Mouse (Mus musculus) liver, embryonic 13.5 days (tissue): ENCODE results near the gene Serpinb6a. TPM values are rescaled to one million over a fixed set of nuclear protein-coding genes. Genes with fewer than 3 reads are reported as not detected.
A peak's percentile ranks its signal among the peaks of the same experiment; 100 is the strongest.

Source experiments
- ATAC-seq: fragments of 200-750 bp; cut with Nextera tagmentation; 2 replicates; pipeline ENCODE4 v1.8.0; 2017; ENCODE audit warnings: low read depth, mild to moderate bottlenecking, moderate number of reproducible peaks, moderate library complexity
- DNase-seq: peaks from one replicate; pipeline ENCODE4 v3.0.0; 2022
- H3K27ac ChIP-seq: fragments of 300-500 bp; sonication (generic); 2 replicates; pipeline ENCODE4 v1.5.1; 2015; ENCODE audit warnings: moderate library complexity, mild to moderate bottlenecking, inconsistent platforms
- H3K27me3 ChIP-seq: fragments of 300-500 bp; sonication (generic); 2 replicates; pipeline ENCODE4 v1.6.1; 2015; ENCODE audit warnings: mild to moderate bottlenecking, inconsistent platforms
- H3K36me3 ChIP-seq: fragments of 300-500 bp; sonication (generic); 2 replicates; pipeline ENCODE4 v1.6.1; 2015; ENCODE audit warnings: mild to moderate bottlenecking, inconsistent platforms
- H3K4me1 ChIP-seq: fragments of 300-500 bp; sonication (generic); replicated peaks from 2 replicates; pipeline ENCODE4 v1.6.1; 2015; ENCODE audit warnings: inconsistent platforms
- H3K4me2 ChIP-seq: fragments of 300-500 bp; sonication (generic); 2 replicates; pipeline ENCODE4 v1.6.1; 2015; ENCODE audit warnings: inconsistent platforms, mild to moderate bottlenecking, moderate library complexity
- H3K4me3 ChIP-seq: fragments of 300-500 bp; sonication (generic); replicated peaks from 2 replicates; pipeline ENCODE4 v1.5.1; 2015; ENCODE audit warnings: mild to moderate bottlenecking, inconsistent platforms
- H3K9ac ChIP-seq: fragments of 300-500 bp; sonication (generic); 2 replicates; pipeline ENCODE4 v1.6.1; 2015; ENCODE audit warnings: mild to moderate bottlenecking, inconsistent platforms
- H3K9me3 ChIP-seq: fragments of 300-500 bp; sonication (generic); replicated peaks from 2 replicates; pipeline ENCODE4 v1.6.1; 2016; ENCODE audit warnings: inconsistent platforms
- WGBS: fragments of 180-500 bp; shearing (Covaris S2); methylation state at CpG from one replicate; pipeline ENCODE4 v1.1.7; 2015; ENCODE audit not compliant: insufficient replicate concordance; 5-methylcytosine and 5-hydroxymethylcytosine counted together
- polyA plus RNA-seq: library from polyadenylated mRNA; unstranded; fragments of >200 nt; fragmentation: Nextera tagmentation; extraction: Ambion mirVana; gene quantifications from 2 replicates; pipeline ENCODE4 v1.2.1, GENCODE M21; 2015

Gene Serpinb6a
- polyA plus RNA-seq, 1 experiment from 2014 or later: 14.2 TPM

DNA sequence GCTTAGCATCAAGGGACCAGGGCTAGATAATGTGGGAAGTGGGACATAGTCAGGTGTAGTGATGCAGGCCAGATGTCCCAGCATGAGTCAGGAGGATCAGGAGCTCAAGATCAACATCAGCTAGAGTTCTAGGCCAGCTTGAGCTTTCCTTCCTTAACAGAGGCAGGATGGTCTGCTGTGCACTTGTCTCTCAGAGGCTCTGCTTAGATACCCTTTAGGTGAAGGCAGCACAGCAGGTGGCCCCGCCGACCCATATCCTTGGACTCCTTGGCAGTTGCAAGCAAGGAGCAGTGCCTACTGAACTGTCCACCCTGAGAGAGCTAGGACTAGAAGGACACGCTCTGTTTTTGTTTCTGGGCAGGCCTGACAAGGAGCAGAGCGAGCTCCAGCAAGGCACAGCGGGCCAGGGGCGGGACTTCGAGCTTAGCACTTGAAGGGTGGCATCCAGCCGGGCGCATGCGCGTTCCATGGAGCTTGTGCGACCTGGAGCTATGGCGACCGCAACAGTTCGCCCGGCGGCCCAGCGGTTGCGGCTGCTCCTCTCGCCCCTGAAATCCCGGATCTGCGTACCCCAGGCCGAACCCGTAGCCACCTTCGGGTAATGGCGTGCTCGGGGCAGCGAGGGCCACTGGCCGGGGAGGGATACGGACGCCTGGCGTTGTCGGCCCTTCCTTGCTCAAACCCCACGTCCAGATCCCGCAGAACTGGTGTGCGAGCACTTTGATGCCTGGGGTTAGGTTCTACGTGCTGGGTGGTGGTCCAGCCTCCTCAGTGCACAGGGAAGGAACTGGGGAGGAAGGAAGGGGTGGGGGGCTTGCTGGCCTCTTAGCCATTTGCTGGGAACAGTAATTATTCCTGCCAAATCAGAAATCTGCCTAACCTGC, 34.8 kb upstream of the Serpinb6a start, which contains the start of gene Bphl:
TSS of gene Bphl (plus strand) at position 426 of the 884 bp plus-strand sequence.
- WGBS: under 1% methylated on average over 37 of the region's 37 CpGs
- H3K4me1 ChIP-seq: peaks cover 17% of the 10 kb centered on the region
- peak within 1 kb of the TSS; percentile 85 for H3K4me2 ChIP-seq
- DNase-seq (peak; percentile 86), ATAC-seq (peak; percentile 90)
- peak within 1 kb of the TSS; percentile 88 for H3K9ac ChIP-seq
- H3K27ac ChIP-seq: peak within 1 kb of the TSS; percentile 54
- H3K9me3 ChIP-seq: no peaks in the 10 kb centered on the region
- no peaks in the 10 kb centered on the region for H3K27me3 ChIP-seq
- H3K36me3 ChIP-seq: peaks cover 16% of the 10 kb centered on the region
- H3K4me3 ChIP-seq: peak within 1 kb of the TSS; percentile 79

DNA sequence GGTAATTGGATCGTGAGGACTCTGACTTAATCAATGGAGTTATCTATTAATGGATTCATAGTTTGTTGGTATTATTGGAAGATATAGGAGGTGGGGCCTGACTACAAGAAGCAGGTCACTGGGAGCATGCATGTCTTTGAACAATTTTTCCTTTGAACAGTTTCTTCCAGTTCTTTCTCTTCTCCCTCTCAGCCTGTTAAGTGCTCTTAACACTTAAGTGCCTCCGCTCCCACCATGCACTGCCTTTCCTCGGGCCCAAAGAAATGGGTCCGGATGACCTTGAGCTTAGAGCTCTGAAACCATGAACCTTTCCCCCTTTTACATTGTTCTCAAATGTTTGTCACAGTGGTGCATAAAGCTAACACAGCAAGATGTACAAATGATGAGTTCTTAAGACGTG, 34.1 kb upstream of the Serpinb6a start:
- Histone ChIP-seq H3K4me3 (no peak overlapping the region), H3K9me3 (no peaks in the 10 kb centered on the region), H3K27ac (0 out of 2 replicates have a peak overlapping the region, but pooled peaks have one; percentile 38), H3K4me2 (0 out of 2 replicates have a peak overlapping the region, but pooled peaks have one; percentile 85), H3K27me3 (no peaks in the 10 kb centered on the region), H3K36me3 (peaks cover 22% of the 10 kb centered on the region), H3K4me1 (peaks cover 17% of the 10 kb centered on the region), H3K9ac (no peak overlapping the region; the same call in 1 of the 2 replicates)
- WGBS: 84% methylated on average over 5 of the region's 5 CpGs
- no peak for DNase-seq
- ATAC-seq: no peak

DNA sequence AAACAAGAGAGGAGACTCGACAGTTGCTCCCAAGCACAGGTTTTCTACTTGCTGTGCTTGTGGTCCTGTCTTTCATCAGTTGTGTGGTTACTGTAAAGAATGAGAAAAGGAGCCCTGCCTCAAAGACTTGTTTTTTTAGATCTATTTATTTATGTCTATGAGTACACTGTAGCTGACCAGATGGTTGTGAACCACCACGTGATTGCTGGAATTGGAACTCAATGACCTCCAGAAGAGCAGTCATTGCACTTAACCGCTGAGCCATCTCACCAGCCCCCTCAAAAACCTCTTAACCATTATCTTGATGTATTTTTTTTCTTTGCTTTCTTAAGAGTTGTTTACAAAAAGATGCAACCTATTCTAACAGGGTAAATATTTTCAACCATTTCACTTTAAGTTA, 32.8 kb upstream of the Serpinb6a start:
- DNase-seq: no peak
- WGBS: 75% methylated on average over 3 of the region's 3 CpGs
- Histone ChIP-seq H3K9ac (no peak overlapping the region), H3K27ac (no peak overlapping the region), H3K27me3 (no peaks in the 10 kb centered on the region), H3K4me2 (no peak overlapping the region), H3K9me3 (no peaks in the 10 kb centered on the region), H3K4me3 (no peak overlapping the region), H3K36me3 (peaks cover 33% of the 10 kb centered on the region), H3K4me1 (peaks cover 24% of the 10 kb centered on the region)
- ATAC-seq: no peak

DNA sequence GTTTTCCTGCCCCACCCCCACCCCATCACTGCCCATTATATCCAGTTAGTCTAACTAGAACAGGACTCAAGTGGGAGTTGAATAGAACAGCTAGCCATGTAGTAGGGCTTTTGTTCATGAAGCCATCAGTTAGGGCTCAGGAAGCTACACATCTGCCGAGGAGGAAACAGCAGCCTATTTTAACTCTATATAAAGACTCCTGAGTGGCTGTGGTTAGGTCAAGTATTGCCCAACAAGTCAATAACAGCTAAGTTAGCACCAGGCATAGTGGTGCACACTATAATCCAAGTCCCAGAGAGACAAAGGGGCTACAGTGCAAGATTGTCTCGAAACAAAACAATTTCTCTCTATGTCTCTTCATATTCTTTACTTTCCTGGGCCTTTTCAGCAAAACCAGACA, 29.4 kb upstream of the Serpinb6a start:
- DNase-seq: no peak
- Histone ChIP-seq H3K4me3 (no peak overlapping the region), H3K27ac (no peak overlapping the region), H3K27me3 (no peaks in the 10 kb centered on the region), H3K9me3 (no peaks in the 10 kb centered on the region), H3K36me3 (peaks cover 60% of the 10 kb centered on the region), H3K9ac (no peak overlapping the region), H3K4me2 (no peak overlapping the region), H3K4me1 (peaks cover 13% of the 10 kb centered on the region)
- peak; percentile 55; the same call in 1 of the 2 replicates for ATAC-seq
- 38% methylated on average over 2 of the region's 2 CpGs for WGBS

DNA sequence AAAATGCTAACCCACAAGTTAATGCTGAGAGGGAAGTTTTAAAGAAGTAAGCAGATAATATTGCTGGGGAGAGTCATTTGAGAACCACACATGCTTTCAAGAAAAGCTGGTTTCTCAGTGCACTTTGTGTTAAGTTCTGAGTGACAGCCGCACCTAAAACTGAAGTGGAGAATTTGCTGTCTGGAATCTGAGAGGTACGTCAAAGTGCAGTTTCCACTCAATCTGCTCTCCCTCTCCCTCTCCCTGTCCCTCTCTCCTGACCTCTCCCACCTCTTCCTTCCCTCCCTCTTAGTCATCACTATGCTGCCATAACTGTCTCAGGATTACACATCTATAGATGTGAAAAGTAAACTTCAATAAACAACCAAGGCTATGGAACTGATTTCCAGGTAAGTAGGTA, 19.4 kb upstream of the Serpinb6a start:
- Histone ChIP-seq H3K9ac (no peak overlapping the region), H3K4me1 (no peaks in the 10 kb centered on the region), H3K36me3 (peaks cover 65% of the 10 kb centered on the region), H3K27ac (no peak overlapping the region), H3K4me3 (no peak overlapping the region), H3K4me2 (no peak overlapping the region), H3K27me3 (no peaks in the 10 kb centered on the region), H3K9me3 (no peaks in the 10 kb centered on the region)
- no peak for DNase-seq
- WGBS: 76% methylated on average over 2 of the region's 2 CpGs
- no peak for ATAC-seq

GRCm38 (mm10) chr13:34018521-34018920, 15.9 kb upstream of the Serpinb6a start:
- Histone ChIP-seq H3K4me2 (no peak overlapping the region), H3K9me3 (no peaks in the 10 kb centered on the region), H3K4me1 (no peaks in the 10 kb centered on the region), H3K27ac (no peak overlapping the region), H3K4me3 (no peak overlapping the region), H3K36me3 (peaks cover 90% of the 10 kb centered on the region), H3K27me3 (no peaks in the 10 kb centered on the region), H3K9ac (no peak overlapping the region)
- 83% methylated on average over 1 of the region's 1 CpGs for WGBS
- ATAC-seq (no peak), DNase-seq (no peak)

DNA sequence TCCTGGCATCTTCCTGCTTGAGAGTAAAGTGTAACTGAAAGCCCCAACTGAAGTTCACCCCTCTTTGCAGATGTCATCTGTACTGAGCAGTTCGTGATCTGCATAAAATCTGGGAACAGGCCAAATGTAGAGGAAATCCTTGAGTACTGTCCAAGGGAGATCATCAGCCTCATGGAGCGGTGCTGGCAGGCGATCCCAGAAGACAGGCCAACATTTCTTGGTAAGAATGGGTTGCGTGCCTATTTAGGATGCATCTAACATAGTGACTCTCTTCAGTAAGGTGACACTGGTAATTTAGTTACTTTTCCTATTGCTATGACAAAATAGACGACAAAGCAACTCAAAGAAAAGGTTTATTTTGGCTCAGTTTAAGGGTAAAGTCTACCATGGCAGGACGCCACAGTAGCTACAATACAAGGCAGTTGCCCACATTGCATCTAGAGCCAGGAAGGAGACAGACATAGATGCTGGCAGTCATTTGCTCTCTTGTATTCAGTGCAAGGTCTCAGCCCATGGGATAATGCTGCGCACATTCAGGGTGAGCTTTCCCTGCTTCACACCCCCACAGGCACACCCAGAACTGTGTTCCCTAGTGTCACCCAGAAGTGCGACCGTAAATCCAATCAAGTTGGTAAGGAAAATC, 14.5 kb upstream of the Serpinb6a start:
- no peaks in the 10 kb centered on the region for H3K4me1 ChIP-seq
- H3K9ac ChIP-seq: no peak overlapping the region
- H3K4me3 ChIP-seq: no peak overlapping the region
- WGBS: 84% methylated on average over 9 of the region's 9 CpGs
- H3K27ac ChIP-seq: no peak overlapping the region
- H3K9me3 ChIP-seq: no peaks in the 10 kb centered on the region
- H3K36me3 ChIP-seq: peaks cover 87% of the 10 kb centered on the region
- no peak for DNase-seq
- ATAC-seq: no peak
- no peaks in the 10 kb centered on the region for H3K27me3 ChIP-seq
- no peak overlapping the region for H3K4me2 ChIP-seq

- no peak for ATAC-seq
- WGBS: 53% methylated on average over 2 of the region's 2 CpGs
- Histone ChIP-seq H3K4me2 (no peak overlapping the region), H3K4me1 (peaks cover 22% of the 10 kb centered on the region), H3K9ac (no peak overlapping the region), H3K27me3 (no peaks in the 10 kb centered on the region), H3K27ac (no peak overlapping the region), H3K4me3 (no peak overlapping the region), H3K9me3 (no peaks in the 10 kb centered on the region), H3K36me3 (peaks cover 27% of the 10 kb centered on the region)
- no peak for DNase-seq
These were observed 4.6 kb upstream of the Serpinb6a start for GRCm38 (mm10) chr13:34007234-34007633.

- Histone ChIP-seq H3K4me1 (peaks cover 28% of the 10 kb centered on the region), H3K9ac (peak overlapping the region; percentile 87), H3K27me3 (no peaks in the 10 kb centered on the region), H3K4me2 (peak overlapping the region; percentile 87), H3K9me3 (no peaks in the 10 kb centered on the region), H3K4me3 (peak overlapping the region; percentile 91), H3K27ac (peak overlapping the region; percentile 86), H3K36me3 (no peaks in the 10 kb centered on the region; the same call in 1 of the 2 replicates)
- ATAC-seq (0 out of 2 replicates have a peak, but pooled peaks have one; percentile 3), DNase-seq (no peak)
- WGBS: 1% methylated on average over 5 of the region's 5 CpGs
These were observed 464 bp upstream of the Serpinb6a start for GRCm38 (mm10) chr13:34003058-34003457.

DNA sequence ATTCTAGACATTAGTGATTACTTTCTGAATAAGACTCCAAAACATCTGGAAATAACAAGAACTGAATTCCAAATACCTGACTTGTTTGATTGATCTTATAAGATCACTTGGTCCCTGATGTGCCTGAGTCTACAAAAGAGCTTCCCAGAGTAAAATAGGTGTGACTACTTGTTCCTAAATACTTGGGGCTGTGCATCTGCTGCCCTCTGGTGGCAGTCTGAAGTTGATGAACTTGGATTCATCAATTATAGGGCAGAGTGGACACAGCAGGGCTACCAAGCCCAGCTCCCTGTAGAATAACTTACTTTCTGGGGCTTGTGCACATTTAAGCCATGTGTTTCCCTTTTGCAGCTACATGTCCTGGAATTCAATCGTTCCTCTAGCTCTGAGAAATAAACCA, 7.4 kb downstream of the Serpinb6a start:
- Histone ChIP-seq H3K9me3 (no peaks in the 10 kb centered on the region), H3K4me1 (no peaks in the 10 kb centered on the region; the same call in 1 of the 2 replicates), H3K27ac (no peak overlapping the region), H3K9ac (no peak overlapping the region), H3K36me3 (no peaks in the 10 kb centered on the region), H3K27me3 (no peaks in the 10 kb centered on the region), H3K4me2 (no peak overlapping the region), H3K4me3 (no peak overlapping the region)
- 8% methylated on average over 1 of the region's 1 CpGs for WGBS
- DNase-seq (peak; percentile 40), ATAC-seq (no peak)

- Histone ChIP-seq H3K4me2 (no peak overlapping the region), H3K27ac (no peak overlapping the region), H3K9me3 (no peaks in the 10 kb centered on the region), H3K4me3 (no peak overlapping the region), H3K36me3 (peaks cover 21% of the 10 kb centered on the region; the same call in 1 of the 2 replicates), H3K4me1 (no peaks in the 10 kb centered on the region; the same call in 1 of the 2 replicates), H3K9ac (no peak overlapping the region), H3K27me3 (no peaks in the 10 kb centered on the region)
- DNase-seq (no peak), ATAC-seq (no peak)
- 64% methylated on average over 5 of the region's 5 CpGs for WGBS
These were observed 13.0 kb downstream of the Serpinb6a start for GRCm38 (mm10) chr13:33989625-33990024.
